Mouse (Mus musculus): Measurements from ENCODE around the gene Lipk.

Lipk gene

DNA sequence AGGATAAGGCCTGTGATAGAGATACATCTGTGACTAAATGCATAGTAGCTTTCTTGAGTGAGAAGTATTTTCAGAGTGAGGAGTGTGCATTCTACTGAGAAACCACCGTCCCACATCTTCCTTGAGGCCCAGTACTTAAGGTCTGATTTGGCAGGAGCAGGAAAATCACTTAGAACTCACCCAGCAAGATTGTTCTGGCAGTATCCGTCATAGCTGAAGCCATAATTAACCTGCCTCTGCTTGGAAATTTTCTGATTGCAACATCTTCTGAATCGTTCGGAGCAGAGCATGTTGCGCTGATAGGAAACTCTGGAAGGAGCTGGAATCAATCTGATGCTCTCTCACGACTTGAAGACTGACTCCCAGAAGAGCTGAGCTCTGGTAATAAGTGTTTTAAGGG, at the start of gene Lipk:
Gene Lipk (plus strand): TSS at position 289 of the 400 bp plus-strand sequence.
- DNase-seq (ENCODE audit: extremely low spot score, low spot score): no peak

DNA sequence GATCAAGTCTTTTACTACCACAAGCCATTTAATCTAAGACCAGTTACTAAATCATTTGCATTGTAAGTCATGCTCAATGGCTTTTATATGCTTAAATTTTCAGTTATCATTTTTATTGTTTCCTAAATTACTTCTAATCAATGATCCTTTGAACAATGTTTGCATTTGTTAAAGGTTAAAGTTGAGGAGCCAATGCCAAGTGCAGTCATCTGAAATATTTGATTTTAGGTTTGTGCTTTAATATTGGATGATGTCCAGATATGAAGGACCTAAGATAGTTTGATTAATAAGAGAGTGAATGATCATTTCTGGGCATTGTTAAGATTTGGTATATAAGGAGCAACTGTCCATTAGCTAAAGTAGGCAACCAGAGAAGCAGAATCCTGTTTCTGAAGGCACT, 47.2 kb upstream of the Lipk start, which contains the start of gene Lipf:
Gene Lipf (plus strand): TSS at position 301 of the 400 bp plus-strand sequence.
- DNase-seq (ENCODE audit: extremely low spot score, low spot score): no peak

DNA sequence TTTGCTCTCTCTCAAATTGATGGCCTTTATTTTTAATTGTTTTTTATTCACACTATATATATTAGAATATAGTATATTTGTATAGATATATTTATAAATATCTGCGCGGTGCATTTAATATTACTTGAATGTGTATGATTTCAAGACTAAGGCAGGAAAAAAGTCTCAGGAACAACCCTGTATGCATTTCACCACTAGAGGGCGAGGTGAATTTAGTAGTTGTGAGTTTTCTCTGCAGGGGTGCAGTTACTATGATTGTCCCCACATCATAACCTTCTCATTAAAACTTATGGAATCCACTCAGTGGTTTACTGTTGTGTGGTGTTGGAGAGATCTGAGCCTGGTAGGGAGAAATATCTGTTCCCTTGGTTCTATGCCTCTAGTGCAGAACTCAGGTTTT, 29.1 kb upstream of the Lipk start:
- DNase-seq (ENCODE audit: extremely low spot score, low spot score): no peak

DNA sequence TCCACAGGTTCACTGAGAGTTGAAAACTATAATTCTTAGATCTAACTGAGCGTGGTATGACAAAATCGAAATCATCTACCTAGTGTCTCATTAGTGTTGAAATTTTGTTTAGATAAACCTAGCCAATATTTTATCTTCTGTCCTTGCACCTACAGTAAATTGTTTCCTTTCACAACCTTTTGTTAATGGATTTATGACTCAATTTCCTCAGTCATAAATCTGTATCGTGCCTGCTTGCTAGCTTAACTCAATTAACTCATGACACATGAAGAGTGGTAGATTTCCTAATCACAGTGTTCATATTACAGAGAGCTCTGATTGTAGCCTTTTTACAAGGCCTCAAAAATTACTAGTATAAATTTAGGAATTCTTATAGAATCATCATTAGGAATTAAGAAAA, 25.0 kb upstream of the Lipk start:
- DNase-seq (ENCODE audit: extremely low spot score, low spot score): no peak

DNA sequence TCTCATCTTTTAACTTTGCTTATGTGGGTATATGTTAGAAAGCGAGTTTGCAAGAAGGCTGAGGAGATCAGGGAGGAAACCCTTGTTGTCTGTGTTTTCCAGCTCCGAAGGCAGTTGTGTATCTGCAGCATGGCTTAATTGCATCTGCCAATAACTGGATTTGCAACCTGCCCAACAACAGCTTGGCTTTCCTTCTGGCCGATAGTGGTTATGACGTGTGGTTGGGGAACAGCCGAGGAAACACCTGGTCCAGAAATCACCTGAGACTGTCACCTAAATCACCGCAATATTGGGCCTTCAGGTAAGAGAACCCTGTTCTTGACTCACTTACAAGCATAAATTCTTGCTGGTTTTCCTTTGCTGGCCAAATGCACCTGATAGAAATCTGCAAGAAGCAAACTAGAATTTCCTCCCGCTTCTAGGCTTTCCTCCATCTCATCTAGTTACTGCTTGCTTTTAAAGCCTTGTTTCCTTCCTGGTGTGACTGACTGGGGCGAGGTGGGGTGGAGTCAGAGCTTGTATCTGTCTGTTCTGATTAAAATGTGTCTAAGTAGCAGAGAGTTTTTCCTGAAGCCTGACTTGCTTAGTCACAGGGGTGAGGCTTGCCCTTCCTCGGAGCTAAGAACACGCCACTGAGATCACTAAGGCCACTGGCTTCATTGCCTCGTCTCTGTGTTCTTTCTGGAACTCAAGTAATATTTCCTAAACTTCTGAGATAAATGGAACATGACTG, 13.5 kb downstream of the Lipk start:
- DNase-seq (ENCODE audit: extremely low spot score, low spot score): no peak

DNA sequence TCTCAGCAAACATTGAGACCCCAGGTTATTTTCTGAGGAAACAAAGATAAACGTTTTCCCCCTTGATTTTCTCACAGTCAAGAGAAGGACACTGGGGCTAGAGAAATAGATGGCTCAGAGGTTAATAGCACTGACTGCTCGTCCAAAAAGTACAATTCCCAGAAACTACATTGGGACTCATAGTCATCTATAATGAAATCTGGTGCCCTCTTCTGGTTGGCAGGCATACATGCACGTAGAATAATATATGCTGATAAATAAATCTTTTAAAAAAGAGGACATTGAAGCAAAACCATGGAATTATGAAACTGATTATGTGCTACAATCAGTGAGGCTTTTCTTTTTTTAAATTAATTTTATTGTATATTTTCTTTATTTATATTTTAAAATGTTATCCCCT, 14.7 kb downstream of the Lipk start:
- DNase-seq (ENCODE audit: extremely low spot score, low spot score): no peak

DNA sequence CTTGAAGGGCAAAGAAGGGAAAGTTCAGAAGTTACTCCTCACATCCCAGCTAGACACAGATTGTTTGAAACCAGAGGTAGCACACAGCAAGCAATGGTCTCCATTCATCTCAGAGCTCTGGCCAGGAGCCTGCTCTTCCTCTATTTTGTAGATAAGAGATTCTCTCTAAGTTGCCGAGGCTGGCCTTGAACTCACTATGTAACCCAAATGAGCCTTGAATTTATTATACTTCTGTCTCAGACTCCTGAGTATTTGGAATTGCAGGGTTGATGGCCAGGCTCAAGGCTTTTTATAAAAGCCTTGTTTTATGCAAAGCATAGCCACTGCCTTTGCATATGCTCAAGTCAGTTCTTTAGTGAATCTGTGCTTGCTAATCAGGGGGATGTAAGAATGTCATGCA, 31.6 kb downstream of the Lipk start:
- no peak for DNase-seq (ENCODE audit: extremely low spot score, low spot score)

DNA sequence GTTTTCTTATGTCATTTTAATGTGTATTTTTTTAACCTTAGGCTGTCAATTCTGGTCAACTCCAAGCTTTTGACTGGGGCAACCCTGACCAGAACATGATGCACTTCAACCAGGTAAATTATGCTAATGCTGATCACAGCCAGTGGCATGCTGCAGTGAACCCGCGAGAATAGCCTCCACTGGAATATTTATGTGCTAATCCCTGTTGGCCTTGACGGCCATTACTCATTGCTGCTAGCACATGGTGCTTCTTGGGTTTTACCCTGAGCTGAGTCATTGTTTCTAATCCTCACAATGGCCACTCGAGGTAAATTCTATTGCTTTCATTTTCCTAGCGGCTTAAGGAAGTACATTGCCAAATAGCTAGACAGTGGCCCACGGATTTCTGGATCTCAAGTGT, 34.9 kb downstream of the Lipk start:
- DNase-seq (ENCODE audit: extremely low spot score, low spot score): no peak

DNA sequence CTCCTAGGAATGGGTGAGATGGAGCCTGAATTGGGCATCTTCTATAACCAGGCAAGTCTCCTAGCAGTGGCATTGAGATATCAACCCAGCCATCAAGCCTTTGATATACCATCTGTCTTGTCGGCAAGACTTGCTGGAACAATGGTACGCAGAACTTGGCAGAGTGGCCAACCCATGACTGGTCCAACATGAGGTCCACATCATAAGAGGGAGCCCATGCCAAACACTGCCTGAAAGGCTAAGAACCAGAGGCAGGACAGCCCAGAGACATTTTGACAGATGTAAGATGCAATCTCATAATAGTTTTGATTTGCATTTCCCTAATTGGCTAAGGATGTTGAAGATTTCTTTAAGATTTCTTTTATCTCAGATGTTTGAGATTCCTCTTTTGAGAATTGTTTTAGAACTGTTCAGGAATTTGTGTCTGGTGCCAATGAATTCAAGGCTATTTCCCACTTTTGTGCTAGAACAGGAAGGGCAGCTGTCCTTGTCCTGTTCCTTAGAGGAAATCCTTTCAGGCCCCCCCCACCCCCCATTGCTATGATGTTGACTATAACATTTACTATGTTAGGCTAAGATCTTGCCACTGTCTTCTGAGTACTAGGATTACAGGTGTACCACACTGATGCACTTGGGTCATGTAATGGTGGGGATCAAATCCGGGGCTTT, 41.4 kb downstream of the Lipk start:
- DNase-seq (ENCODE audit: extremely low spot score, low spot score): no peak

DNA sequence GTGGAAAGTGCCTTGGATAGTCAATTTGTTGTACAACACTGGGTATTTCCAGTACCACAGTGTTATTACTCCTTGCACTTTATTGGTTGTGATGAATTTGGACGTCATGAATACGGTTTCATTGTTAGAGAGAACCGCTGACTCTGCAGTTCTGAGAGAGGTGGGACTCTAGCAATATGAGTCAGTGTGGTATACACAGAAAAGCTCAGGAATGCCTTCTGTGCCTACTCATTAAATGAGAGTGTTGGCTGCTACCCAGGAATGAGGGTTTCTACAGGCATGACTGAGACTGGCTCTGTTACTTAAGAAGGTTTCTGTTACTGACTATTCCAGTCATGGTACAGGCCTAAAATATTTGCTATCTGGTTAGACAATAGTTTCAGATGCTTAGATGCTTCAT, 43.4 kb downstream of the Lipk start:
- no peak for DNase-seq (ENCODE audit: extremely low spot score, low spot score)

DNA sequence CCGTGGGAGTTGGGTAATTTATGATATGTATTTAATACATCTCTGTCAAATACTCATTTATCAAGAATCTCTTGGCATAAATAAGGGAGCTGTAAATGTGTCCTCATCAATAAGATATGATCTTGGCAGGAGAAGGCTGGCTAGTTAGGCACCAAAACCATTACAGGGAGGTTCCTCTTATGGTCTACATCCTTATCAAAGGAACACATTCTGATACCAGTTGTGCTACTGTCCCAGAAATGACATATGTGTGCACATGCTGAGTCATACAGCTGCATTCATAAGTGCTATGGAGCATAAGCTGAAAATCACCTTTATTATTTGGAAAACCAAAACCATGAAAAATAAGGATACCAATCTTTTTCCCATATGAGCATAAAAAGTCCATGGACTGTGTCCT, 55.5 kb downstream of the Lipk start:
- no peak for DNase-seq (ENCODE audit: extremely low spot score, low spot score)

DNA sequence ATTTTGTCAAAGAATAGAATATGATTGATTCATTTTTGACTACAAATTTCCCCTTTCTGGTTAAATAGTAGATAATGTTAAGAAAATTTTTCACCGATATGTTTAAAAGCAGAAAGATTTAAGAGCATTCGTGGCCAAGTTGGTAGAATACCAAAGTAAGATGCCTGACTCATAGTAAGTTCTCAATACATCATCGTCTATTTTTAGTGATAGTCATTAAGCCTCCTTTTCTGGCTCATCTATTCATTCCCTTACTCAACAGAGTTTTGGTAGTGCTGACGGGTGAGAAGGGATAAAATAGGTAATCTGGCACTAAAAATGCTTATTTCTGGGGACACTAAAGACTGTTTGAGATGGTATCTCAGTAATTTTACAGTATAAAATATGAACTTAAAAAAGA, 56.0 kb downstream of the Lipk start:
- no peak for DNase-seq (ENCODE audit: extremely low spot score, low spot score)

DNA sequence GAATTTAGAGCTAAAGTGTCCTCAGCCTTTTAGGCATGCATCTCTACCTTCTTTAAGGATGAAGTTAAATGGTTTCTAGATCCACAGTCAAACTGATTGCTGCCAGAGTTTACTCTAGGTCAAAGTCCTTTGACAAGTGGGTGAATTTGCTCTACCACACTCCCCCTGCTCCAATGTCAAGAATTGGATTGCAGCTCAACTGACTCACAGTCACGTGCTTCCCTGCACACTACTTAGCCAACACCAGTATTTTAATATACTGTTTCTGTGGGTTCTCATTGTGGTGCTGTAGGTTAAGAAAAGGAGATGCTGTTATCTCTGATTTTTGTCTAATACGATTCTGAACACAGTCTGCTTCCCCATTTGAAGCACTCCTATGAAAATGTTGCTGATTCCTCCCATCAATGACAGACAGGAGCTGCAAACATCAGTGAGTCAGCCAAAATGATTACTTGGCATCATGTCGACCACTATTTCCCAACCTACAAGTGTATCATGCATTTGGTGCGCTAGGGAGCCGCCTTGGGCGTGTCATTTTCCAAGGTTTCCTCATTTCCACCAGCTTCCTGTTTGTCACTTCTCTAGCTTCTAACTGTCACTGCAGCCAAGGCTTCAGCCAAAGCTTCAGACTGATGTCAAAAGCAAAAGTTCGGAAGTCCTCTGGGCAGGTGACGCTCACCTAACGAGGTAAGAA, 58.8 kb downstream of the Lipk start, which contains the start of gene Lipn:
Gene Lipn (plus strand): TSS at position 580 of the 694 bp plus-strand sequence.
- no peak for DNase-seq (ENCODE audit: extremely low spot score, low spot score)

DNA sequence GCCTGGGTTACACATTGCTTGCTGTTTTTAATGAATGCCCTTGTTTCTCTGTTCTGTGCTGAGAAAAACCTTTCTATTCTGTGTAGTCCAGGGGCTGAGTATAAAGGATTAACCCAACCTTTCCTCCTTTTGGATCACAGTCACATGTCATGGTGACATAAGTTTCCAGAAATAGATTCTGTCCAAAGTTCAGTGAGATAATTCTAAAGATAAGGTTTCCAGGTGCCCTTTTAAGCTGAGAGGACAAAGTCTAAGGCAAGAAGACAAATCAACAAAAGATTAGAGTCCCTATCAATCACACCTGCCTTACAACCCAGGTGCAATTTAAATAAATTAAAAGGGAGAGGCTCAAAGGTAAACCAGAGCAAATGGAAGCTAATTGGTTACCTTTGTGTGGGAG, 66.1 kb downstream of the Lipk start:
- DNase-seq (ENCODE audit: extremely low spot score, low spot score): no peak

DNA sequence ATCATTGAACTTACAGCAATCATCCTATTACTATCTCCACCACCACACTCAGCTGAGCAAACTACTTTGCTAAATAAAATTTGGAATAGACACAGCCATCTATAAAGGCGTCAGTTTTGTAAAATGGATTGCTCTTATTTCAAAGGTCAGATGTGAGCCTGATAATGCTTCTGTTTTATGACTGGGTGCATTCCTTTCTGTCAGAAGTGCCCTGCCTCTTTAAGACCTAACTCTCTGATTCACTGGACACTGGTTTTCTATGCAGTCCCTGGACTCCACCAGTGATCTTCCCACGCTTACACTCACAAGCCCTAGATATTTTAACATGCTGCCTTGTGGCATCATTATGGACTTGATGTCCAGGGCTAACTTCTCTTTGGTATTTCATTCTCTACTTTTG, 70.0 kb downstream of the Lipk start:
- DNase-seq (ENCODE audit: extremely low spot score, low spot score): no peak

DNA sequence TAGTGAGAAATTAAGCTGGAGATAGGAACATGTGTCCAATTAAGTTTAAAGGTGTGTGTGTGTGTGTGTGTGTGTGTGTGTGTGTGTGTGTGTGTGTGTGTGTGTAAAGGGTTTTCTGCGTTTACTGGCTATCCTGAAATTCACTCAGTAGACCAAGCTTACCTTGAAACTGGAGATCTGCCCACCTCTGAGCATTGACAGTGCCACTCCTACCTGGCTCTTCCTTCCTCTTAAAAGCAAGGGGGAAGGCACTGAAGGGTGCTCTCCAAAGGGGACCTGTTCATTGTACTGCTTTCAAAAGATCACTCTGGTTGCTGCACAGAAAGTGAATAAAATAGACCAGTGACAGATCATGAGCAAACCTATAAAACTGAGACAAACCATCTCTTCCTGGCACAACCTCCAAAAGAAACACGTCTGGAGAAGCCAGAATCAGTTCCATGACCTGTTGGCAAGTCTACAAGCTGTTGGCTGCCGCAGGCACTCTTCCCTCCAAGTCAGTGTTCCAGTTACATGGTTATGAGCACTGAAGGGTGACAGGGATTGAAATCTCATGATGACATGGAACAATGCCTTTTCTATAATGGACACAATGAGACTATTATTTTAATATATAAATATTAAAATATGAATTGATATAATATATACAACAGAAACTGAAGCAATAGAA, 81.1 kb downstream of the Lipk start:
- DNase-seq (ENCODE audit: extremely low spot score, low spot score): no peak

DNA sequence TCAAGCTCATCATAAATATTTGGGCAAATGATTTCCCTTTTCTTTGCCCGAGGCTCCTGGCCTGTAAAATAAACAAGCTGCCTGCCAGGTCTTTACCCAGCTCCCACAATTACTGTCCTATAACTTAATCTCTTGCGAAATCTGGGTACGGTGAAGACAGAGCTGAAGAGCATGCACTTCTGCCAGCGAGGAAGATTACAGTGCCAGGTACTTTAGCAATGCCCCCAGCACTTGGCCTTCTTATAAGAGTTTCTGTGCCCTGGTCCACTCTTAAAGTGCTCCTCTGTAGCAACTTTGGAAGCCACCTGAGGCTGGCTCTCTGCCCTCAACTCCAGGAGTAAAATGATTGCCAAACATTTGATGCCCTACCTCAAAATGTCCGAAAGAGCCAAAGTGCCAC, 87.3 kb downstream of the Lipk start:
- no peak for DNase-seq (ENCODE audit: extremely low spot score, low spot score)

DNA sequence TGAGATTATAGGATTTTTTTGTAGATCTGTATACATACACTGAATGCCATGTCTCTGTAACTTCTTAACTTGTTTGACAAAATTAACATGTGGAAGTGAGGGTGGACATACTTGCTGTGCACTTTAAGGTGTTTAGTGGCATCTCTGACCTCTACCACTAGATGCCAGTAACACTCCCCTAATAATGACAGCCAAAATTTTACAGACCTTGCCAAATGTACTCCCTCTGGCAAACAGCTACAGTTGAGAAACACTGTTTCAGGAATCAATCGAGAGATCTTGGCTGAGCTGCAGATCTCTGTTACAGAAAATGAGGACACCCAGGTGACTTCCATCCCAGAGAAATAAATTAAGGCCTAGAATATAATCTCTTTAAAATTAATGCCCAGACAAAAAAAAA, 88.1 kb downstream of the Lipk start:
- DNase-seq (ENCODE audit: extremely low spot score, low spot score): no peak
